Mouse (Mus musculus) ES-E14 (cell line): ENCODE measurements at regions not wholly inside any gene's neighbourhood (a gene's known extent, or its start where the extent isn't known, plus 50 kb on each side); places are given as distances from the start of the nearest gene placed in this dataset.

Source experiments
- MAFK ChIP-seq: IDR thresholded peaks from 2 replicates; pipeline ENCODE4 v1.6.1; 2014; ENCODE audit warnings: mild to moderate bottlenecking, low read depth, low read length, inconsistent platforms; ENCODE audit not compliant: insufficient read depth
- ZC3H11A ChIP-seq: IDR thresholded peaks from 2 replicates; pipeline ENCODE4 v1.6.1; 2012; ENCODE audit warnings: low read depth, mild to moderate bottlenecking, inconsistent platforms, low read length, borderline replicate concordance
- ZNF384 ChIP-seq: IDR thresholded peaks from 2 replicates; pipeline ENCODE4 v1.6.1; 2012; ENCODE audit warnings: low read depth, low read length, inconsistent platforms

- TF ChIP-seq ZC3H11A (no peak), MAFK (no peak), ZNF384 (no peak)
Measured at GRCm38 (mm10) chr9:41509597-41509996, 348.1 kb upstream of the Ubash3b start.
